Mouse (Mus musculus): ENCODE measurements at regions not wholly inside any gene's neighbourhood (a gene's known extent, or its start where the extent isn't known, plus 50 kb on each side); places are given as distances from the start of the nearest gene placed in this dataset.

DNA sequence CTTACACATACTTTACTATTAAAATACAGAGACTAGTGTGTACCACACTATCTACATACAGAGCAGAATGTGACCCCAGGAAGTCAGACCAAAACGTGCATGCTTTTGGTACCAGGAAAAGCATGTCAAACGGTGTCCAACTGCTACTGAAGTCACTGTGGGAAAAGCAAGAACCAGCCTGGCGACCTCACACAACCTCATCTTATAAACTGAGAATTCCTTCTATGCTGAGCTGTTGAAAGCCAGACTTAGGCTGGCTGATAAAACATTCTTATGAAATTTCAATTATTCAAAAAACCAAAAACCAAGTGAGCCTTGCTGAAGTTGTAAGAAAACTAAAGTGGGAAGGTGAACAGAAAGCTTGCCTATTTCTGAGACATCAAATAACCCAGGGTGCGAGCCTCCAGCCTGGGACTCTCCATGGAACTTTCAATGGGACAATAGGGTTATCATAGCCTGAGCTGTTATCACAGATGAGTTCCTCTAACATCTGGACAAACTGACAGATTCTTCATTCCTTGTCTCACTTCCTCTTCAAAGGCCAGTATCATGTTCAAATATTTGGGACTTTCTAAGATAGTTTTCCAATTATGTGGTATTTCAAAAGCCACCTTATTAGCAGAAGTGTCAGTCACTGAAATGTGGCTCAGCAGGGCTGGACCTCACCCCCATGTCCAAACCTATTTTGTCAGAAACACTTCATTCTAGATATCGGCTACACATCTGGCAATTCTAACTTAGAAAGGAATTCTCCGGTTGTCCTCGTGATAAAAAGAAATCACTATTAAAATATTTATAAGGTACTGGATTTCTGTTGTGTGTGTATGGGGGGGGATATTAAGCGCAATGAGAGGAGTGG lies 155.7 kb downstream of the Sox4 start:
- H3K9ac ChIP-seq (ENCODE audit: low read length) = no peak overlapping the region
- H3K27ac ChIP-seq (ENCODE audit: low read depth, low read length) = no peak overlapping the region
- 74% methylated on average over 8 of the region's 8 CpGs for WGBS
- no peak for ATAC-seq (replicated peaks; ENCODE audit: low FRiP score)
- H3K27me3 ChIP-seq (ENCODE audit: control insufficient read depth, insufficient read depth, low read length) = no peaks in the 10 kb centered on the region
- DNase-seq (ENCODE audit: low spot score) = no peak
- H3K4me1 ChIP-seq (replicated peaks; ENCODE audit: control insufficient read depth, insufficient read depth, low read length) = peaks cover 25% of the 10 kb centered on the region; the same call in 1 of the 2 replicates
- no peak overlapping the region for H3K4me3 ChIP-seq (ENCODE audit: low read depth, low read length)
- H3K4me2 ChIP-seq (ENCODE audit: low read depth, low read length, severe bottlenecking) = no peak overlapping the region
- no peaks in the 10 kb centered on the region for H3K9me3 ChIP-seq (ENCODE audit: control insufficient read depth, low read length)
- H3K36me3 ChIP-seq (ENCODE audit: control insufficient read depth, insufficient read depth, low read length) = no peaks in the 10 kb centered on the region

GRCm38 (mm10) chr13:28795274-28795673 lies 158.2 kb downstream of the Sox4 start:
- Histone ChIP-seq H3K9ac (ENCODE audit: low read length) (no peak overlapping the region), H3K4me1 (replicated peaks; ENCODE audit: control insufficient read depth, insufficient read depth, low read length) (peaks cover 34% of the 10 kb centered on the region), H3K9me3 (ENCODE audit: control insufficient read depth, low read length) (no peaks in the 10 kb centered on the region), H3K36me3 (ENCODE audit: control insufficient read depth, insufficient read depth, low read length) (no peaks in the 10 kb centered on the region), H3K4me3 (ENCODE audit: low read depth, low read length) (no peak overlapping the region), H3K27ac (ENCODE audit: low read depth, low read length) (peak overlapping the region; percentile 26; the same call in 1 of the 2 replicates), H3K4me2 (ENCODE audit: low read depth, low read length, severe bottlenecking) (no peak overlapping the region), H3K27me3 (ENCODE audit: control insufficient read depth, insufficient read depth, low read length) (no peaks in the 10 kb centered on the region)
- 32% methylated on average over 7 of the region's 7 CpGs for WGBS
- ATAC-seq (replicated peaks; ENCODE audit: low FRiP score) (no peak), DNase-seq (ENCODE audit: low spot score) (no peak)

DNA sequence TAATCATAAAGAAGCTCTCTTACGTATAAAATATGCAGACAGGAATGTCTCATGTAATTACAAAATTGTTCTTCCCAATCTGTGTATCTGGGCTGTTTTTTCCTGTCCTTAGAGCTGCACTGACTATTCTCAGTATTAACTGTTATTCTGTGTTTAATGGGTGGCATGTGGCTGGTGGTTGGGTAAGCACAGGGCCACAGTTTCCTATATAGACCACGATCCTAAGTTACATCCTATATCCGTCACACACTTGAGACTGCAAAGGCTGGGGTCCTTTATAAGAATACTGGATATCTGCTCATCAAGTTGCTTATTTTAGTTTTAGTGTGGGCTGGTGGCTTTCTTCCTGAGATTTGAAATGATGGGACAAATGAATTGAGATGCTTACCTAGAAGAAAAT lies 159.0 kb downstream of the Sox4 start:
- Histone ChIP-seq H3K36me3 (ENCODE audit: control insufficient read depth, insufficient read depth, low read length) (no peaks in the 10 kb centered on the region), H3K4me3 (ENCODE audit: low read depth, low read length) (no peak overlapping the region), H3K4me1 (replicated peaks; ENCODE audit: control insufficient read depth, insufficient read depth, low read length) (peaks cover 35% of the 10 kb centered on the region), H3K27me3 (ENCODE audit: control insufficient read depth, insufficient read depth, low read length) (no peaks in the 10 kb centered on the region), H3K9ac (ENCODE audit: low read length) (no peak overlapping the region), H3K27ac (ENCODE audit: low read depth, low read length) (peak overlapping the region; percentile 94), H3K9me3 (ENCODE audit: control insufficient read depth, low read length) (no peaks in the 10 kb centered on the region), H3K4me2 (ENCODE audit: low read depth, low read length, severe bottlenecking) (no peak overlapping the region)
- 74% methylated on average over 3 of the region's 3 CpGs for WGBS
- ATAC-seq (replicated peaks; ENCODE audit: low FRiP score) (no peak), DNase-seq (ENCODE audit: low spot score) (no peak)

DNA sequence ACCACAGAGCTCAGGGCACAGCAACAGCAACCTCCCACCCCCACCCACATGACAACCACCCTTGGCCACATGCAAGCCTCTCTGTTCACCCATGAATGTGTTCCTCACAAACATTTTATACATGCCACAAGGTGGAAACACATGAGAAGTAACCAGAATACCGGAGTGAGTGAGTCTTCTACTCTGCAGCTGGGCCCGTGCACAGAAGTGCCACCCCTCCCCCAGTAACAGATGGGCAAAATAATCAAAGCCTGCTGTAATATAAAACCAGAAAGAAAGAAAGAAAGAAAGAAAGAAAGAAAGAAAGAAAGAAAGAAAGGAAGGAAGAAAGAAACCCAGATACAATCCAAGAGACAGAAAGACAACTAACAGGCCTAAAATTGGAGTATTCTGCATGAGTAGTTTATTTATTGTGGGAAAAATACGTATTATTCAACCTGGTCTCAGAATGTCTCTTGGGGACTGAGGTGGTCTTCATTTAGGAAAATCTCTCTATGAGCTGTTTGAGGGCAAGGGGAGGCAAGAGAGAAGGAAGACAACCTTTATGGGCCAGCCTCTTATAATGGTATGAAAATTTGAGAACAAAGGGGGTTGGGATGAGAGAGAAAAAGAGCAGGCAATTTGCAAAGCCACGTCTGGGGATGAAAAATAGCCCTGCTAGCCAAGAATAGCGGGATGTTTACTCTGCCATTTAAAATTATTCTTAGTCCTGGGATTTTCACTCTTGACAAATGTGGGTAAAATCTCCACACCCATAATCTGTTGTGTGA lies 160.2 kb downstream of the Sox4 start:
- WGBS = 13% methylated on average over 5 of the region's 5 CpGs
- H3K27ac ChIP-seq (ENCODE audit: low read depth, low read length) = peak overlapping the region; percentile 94
- peaks cover 35% of the 10 kb centered on the region for H3K4me1 ChIP-seq (replicated peaks; ENCODE audit: control insufficient read depth, insufficient read depth, low read length)
- H3K9me3 ChIP-seq (ENCODE audit: control insufficient read depth, low read length) = no peaks in the 10 kb centered on the region
- DNase-seq (ENCODE audit: low spot score) (peak; percentile 64), ATAC-seq (replicated peaks; ENCODE audit: low FRiP score) (peak; percentile 55)
- peak overlapping the region; percentile 45; the same call in 1 of the 2 replicates for H3K9ac ChIP-seq (ENCODE audit: low read length)
- no peak overlapping the region for H3K4me3 ChIP-seq (ENCODE audit: low read depth, low read length)
- H3K4me2 ChIP-seq (ENCODE audit: low read depth, low read length, severe bottlenecking) = peak overlapping the region; percentile 11; the same call in 1 of the 2 replicates
- no peaks in the 10 kb centered on the region for H3K27me3 ChIP-seq (ENCODE audit: control insufficient read depth, insufficient read depth, low read length)
- H3K36me3 ChIP-seq (ENCODE audit: control insufficient read depth, insufficient read depth, low read length) = no peaks in the 10 kb centered on the region

GRCm38 (mm10) chr13:28792461-28793165 lies 160.9 kb downstream of the Sox4 start:
- no peak overlapping the region for H3K4me3 ChIP-seq (ENCODE audit: low read depth, low read length)
- H3K36me3 ChIP-seq (ENCODE audit: control insufficient read depth, insufficient read depth, low read length) = no peaks in the 10 kb centered on the region
- no peak overlapping the region for H3K4me2 ChIP-seq (ENCODE audit: low read depth, low read length, severe bottlenecking)
- peak overlapping the region; percentile 94 for H3K27ac ChIP-seq (ENCODE audit: low read depth, low read length)
- peak; percentile 76 for ATAC-seq (replicated peaks; ENCODE audit: low FRiP score)
- 21% methylated on average over 12 of the region's 12 CpGs for WGBS
- H3K9me3 ChIP-seq (ENCODE audit: control insufficient read depth, low read length) = no peaks in the 10 kb centered on the region
- peak; percentile 77 for DNase-seq (ENCODE audit: low spot score)
- H3K9ac ChIP-seq (ENCODE audit: low read length) = no peak overlapping the region
- peaks cover 35% of the 10 kb centered on the region for H3K4me1 ChIP-seq (replicated peaks; ENCODE audit: control insufficient read depth, insufficient read depth, low read length)
- no peaks in the 10 kb centered on the region for H3K27me3 ChIP-seq (ENCODE audit: control insufficient read depth, insufficient read depth, low read length)

GRCm38 (mm10) chr13:28790381-28790780 lies 163.1 kb downstream of the Sox4 start:
- H3K4me2 ChIP-seq (ENCODE audit: low read depth, low read length, severe bottlenecking) = no peak overlapping the region
- H3K27ac ChIP-seq (ENCODE audit: low read depth, low read length) = peak overlapping the region; percentile 94

GRCm38 (mm10) chr13:28787331-28787643 lies 166.2 kb downstream of the Sox4 start:
- Histone ChIP-seq H3K36me3 (ENCODE audit: control insufficient read depth, insufficient read depth, low read length) (no peaks in the 10 kb centered on the region), H3K27me3 (ENCODE audit: control insufficient read depth, insufficient read depth, low read length) (no peaks in the 10 kb centered on the region), H3K9me3 (ENCODE audit: control insufficient read depth, low read length) (no peaks in the 10 kb centered on the region), H3K9ac (ENCODE audit: low read length) (no peak overlapping the region), H3K27ac (ENCODE audit: low read depth, low read length) (peak overlapping the region; percentile 68), H3K4me1 (replicated peaks; ENCODE audit: control insufficient read depth, insufficient read depth, low read length) (peaks cover 25% of the 10 kb centered on the region), H3K4me3 (ENCODE audit: low read depth, low read length) (no peak overlapping the region), H3K4me2 (ENCODE audit: low read depth, low read length, severe bottlenecking) (no peak overlapping the region)
- WGBS = 32% methylated on average over 3 of the region's 3 CpGs
- no peak for DNase-seq (ENCODE audit: low spot score)
- no peak for ATAC-seq (replicated peaks; ENCODE audit: low FRiP score)

More at GRCm38 (mm10) chr13:28790381-28790780, 163.1 kb downstream of the Sox4 start:
- ATAC-seq (replicated peaks; ENCODE audit: low FRiP score) (no peak), DNase-seq (ENCODE audit: low spot score) (no peak)
- peak overlapping the region; percentile 35; the same call in 1 of the 2 replicates for H3K9ac ChIP-seq (ENCODE audit: low read length)
- no peak overlapping the region for H3K4me3 ChIP-seq (ENCODE audit: low read depth, low read length)
- no peaks in the 10 kb centered on the region for H3K9me3 ChIP-seq (ENCODE audit: control insufficient read depth, low read length)
- H3K36me3 ChIP-seq (ENCODE audit: control insufficient read depth, insufficient read depth, low read length) = no peaks in the 10 kb centered on the region
- no peaks in the 10 kb centered on the region for H3K27me3 ChIP-seq (ENCODE audit: control insufficient read depth, insufficient read depth, low read length)
- 16% methylated on average over 4 of the region's 4 CpGs for WGBS
- H3K4me1 ChIP-seq (replicated peaks; ENCODE audit: control insufficient read depth, insufficient read depth, low read length) = peaks cover 36% of the 10 kb centered on the region

DNA sequence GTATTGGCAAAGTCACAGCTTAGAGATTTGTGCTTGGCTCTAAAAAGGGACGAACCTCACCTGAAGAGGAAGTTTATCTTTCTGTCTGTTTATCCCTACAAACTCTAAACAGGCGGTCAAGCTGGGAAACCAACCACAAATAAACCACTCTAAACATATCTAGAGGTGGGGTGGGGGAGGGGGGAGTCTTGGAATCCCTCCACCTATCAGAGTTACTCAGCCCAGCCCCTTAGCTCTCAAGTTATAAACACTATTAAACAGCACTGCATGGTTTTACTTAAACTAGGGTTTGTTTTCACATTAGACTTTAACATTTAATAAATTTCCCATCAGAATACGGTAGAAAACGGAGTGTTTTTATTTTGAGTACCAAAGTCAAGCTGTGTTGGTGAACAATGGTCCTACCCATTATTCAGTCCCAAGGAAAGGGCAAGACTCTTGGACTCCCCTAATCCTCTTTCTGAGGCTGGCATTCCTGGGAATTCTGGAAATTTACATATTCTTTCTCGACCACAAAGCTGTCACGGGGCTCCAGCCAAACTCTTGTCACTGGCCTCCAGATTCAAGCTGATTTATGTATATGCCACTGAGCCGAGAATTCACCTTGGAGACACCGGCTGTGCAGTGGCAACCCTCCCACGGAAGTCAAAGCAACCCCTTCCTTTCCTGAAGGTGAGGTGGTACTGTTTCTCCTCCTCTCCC lies 166.7 kb downstream of the Sox4 start:
- ATAC-seq (replicated peaks; ENCODE audit: low FRiP score) (0 out of 2 replicates have a peak, but pooled peaks have one; percentile 6), DNase-seq (ENCODE audit: low spot score) (no peak)
- Histone ChIP-seq H3K9me3 (ENCODE audit: control insufficient read depth, low read length) (no peaks in the 10 kb centered on the region), H3K4me2 (ENCODE audit: low read depth, low read length, severe bottlenecking) (no peak overlapping the region), H3K36me3 (ENCODE audit: control insufficient read depth, insufficient read depth, low read length) (no peaks in the 10 kb centered on the region), H3K9ac (ENCODE audit: low read length) (no peak overlapping the region), H3K4me1 (replicated peaks; ENCODE audit: control insufficient read depth, insufficient read depth, low read length) (peaks cover 26% of the 10 kb centered on the region), H3K4me3 (ENCODE audit: low read depth, low read length) (no peak overlapping the region), H3K27me3 (ENCODE audit: control insufficient read depth, insufficient read depth, low read length) (no peaks in the 10 kb centered on the region), H3K27ac (ENCODE audit: low read depth, low read length) (peak overlapping the region; percentile 68)
- WGBS = 18% methylated on average over 9 of the region's 9 CpGs

Measured in forebrain, embryonic 11.5 days (tissue).